Mouse (Mus musculus) kidney, postnatal 4 days (tissue): ENCODE measurements around the gene Il4ra.

Experiments used
- DNase-seq, 2 experiments: peaks; one replicate each; pipeline ENCODE4 v3.0.0; 2021; ENCODE audit warnings: mixed read lengths in 2 of 2

Il4ra gene

GRCm38 (mm10) chr7:125550881-125551381 lies 989 bp upstream of the Il4ra start:
- peak in 1 of 2 experiments; percentile 46 for DNase-seq

DNA sequence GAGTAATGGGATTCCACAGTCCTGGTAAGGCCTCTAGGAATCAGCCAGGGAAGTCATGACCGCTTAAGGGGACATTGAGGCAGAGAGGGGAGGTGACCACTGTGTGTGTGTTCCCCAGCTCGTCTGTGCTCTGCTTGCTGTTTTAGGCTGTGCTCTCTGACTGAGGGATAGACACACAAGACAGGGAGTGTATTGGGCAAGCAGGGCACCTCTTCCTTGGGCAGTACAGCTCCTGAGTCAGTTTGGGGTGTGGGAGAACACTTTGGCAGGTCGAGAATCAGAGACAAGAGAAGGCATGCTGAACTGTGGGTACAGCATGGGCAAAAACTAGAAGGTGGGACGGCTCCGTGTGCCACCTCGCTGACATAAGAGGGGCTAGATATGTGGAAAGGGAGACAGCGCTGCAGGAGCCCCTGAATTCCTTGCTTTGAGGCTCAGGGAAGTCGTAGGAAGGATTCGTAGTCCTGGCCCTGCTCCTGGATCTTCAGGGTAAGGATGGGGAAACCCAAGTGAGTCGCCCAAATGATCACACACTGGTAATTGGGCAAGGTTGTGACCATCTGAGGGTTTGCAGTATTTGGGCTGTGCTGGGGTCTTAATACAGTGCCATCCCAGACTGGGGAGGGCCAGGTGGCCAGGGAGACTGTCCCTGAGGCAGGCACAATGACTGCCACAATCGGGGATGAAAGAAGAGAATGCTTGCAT lies 1.1 kb downstream of the Il4ra start:
- DNase-seq = no peak

DNA sequence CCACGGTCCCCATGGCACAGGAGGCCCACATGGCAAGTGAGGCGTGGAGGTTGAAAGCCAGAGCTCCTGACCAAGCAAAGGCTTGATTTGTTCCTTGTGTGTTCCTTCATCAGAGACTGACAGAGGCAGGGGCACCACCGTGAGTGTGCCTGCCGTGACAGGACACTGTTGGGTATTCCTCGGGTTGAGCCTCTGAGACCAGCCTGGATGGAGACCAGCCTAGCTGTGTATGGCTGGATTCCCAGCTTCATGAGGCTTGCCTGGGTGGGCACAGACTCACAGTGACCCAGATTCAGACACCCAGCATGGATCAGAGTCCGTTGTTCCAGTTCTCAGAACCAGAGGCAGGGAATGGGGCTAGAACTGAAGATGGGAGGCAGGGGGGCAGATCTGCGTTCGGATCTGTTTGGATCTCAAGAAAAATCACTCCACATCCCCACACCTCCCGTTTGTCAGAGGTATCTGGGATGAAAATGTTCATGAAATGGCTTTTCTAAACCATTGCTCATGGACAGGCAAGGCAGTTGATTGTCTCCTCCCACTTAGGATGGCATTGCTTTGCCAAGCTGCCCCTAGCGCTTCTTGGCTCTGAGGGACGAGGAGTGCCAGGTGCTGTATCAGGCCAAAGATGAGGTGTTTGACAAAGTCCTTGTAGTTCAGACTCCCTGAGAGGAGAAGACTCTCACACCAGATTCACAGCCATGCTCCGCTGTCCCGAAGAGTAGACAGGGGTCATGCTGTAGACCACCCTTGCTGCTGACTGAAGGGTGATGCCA lies 1.9 kb downstream of the Il4ra start:
- DNase-seq = no peak

GRCm38 (mm10) chr7:125554456-125555114 lies 2.7 kb downstream of the Il4ra start:
- no peak for DNase-seq

DNA sequence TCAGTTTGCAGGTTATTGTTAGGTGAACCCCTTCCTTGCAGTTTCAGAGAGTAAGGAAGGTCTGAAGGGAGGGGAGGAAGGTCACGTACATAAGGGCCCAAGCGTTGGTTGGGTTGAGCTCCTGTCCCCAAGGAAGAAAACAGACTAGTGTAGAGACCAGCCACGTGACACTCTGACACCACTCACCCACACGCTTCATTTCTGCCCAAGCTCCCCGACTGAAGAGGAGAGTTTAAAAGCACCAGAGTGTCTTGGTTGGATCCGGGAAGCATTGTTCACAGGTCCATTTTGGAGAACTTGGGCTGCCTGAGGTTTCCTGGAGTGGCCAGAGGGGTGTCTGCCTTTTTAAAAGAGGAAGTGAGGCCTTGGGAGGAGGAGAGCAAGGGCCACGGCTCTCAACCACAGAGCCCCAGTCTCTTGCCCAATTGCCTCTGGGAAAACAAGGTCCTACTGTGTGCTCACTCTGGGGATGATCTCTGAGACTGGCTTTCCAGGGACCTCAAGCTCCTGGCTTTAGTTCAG lies 3.5 kb downstream of the Il4ra start:
- no peak for DNase-seq

- no peak for DNase-seq
These were observed 4.2 kb downstream of the Il4ra start for GRCm38 (mm10) chr7:125556096-125556495.

DNA sequence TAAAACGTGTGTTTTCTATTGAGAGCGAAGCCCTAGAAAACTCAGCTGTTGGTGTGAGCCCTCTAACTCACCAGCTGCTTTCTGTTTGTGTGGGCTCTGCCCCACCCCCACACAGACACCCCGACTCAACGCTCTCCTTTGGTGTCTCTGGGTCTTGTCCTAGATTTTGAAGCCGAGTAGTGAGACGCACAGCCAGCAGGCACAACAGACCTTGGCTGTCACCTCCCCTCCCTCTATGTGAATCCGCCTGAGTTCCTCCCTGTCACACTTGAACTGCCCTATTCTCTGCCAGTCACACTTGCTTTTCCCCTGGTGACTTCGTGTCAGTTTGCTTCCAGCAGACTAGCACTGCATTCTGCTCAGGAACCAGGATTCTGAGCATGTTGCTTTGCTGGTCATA lies 4.9 kb downstream of the Il4ra start:
- peak in 1 of 2 experiments; percentile 58 for DNase-seq

- DNase-seq = no peak
These were observed 6.6 kb downstream of the Il4ra start for GRCm38 (mm10) chr7:125558401-125558945.

DNA sequence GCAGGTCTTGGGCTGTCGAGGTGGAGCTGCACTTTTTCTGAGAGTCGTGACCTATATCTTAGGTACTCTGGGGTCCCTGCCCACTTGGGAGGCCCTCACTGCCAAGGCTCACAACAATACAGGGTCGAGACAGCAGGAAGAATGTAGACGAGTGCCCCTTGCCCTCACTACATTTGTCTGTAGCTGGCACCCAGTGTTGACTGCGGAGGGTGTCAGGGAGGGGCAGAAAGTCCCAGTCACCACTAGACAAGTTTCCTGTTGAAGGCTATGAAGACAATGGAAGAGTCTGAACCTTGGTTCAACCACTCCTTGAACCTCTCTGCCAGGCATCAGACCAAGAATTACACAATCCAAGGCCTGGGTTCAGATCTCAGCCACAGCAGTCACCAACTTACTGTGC lies 7.1 kb downstream of the Il4ra start:
- no peak for DNase-seq

DNA sequence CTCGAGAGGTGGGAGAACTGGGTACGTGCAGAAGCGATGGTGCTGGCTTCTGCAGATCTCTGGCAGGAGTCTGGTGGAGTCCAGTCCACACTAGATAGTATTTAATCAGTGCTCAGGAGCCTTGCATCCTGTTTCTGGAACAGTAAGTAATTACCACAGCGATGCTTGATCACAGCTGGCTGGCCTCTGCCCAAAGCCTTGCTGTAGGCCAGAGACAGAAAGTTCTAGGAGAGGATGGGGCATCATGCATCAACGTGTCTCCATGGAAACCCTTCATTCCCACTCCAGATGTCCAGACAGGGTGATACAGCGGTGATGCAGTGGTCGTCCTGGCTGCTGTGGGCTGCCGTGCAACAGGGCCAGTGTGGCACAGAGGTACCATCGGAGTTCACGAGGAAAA lies 7.6 kb downstream of the Il4ra start:
- DNase-seq = no peak

- no peak for DNase-seq
These were observed 8.3 kb downstream of the Il4ra start for GRCm38 (mm10) chr7:125560146-125560785.

GRCm38 (mm10) chr7:125561085-125561690 lies 9.3 kb downstream of the Il4ra start:
- peak; percentile 83 to 89 for DNase-seq

DNA sequence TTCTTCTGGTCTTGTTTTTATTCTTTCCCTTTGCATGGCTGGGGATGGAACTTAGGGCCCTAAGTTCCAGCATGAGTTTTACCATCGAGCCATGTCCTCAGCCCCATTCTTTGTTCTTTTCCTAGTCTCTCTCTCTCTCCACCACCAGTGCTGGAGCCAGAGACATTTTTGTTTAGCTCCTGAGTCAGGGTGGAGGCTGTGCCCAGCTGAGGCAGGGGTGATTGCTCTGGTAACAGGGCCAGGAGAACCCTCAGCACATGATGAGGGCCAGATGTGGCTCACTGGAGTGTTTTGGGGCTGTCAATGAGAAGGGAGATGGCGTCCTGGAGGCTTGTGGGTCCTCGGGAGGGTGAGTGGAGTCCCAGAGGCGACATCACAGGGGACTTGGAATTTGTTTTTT lies 10.5 kb downstream of the Il4ra start:
- DNase-seq = no peak

GRCm38 (mm10) chr7:125563093-125563492 lies 11.2 kb downstream of the Il4ra start:
- DNase-seq = no peak

DNA sequence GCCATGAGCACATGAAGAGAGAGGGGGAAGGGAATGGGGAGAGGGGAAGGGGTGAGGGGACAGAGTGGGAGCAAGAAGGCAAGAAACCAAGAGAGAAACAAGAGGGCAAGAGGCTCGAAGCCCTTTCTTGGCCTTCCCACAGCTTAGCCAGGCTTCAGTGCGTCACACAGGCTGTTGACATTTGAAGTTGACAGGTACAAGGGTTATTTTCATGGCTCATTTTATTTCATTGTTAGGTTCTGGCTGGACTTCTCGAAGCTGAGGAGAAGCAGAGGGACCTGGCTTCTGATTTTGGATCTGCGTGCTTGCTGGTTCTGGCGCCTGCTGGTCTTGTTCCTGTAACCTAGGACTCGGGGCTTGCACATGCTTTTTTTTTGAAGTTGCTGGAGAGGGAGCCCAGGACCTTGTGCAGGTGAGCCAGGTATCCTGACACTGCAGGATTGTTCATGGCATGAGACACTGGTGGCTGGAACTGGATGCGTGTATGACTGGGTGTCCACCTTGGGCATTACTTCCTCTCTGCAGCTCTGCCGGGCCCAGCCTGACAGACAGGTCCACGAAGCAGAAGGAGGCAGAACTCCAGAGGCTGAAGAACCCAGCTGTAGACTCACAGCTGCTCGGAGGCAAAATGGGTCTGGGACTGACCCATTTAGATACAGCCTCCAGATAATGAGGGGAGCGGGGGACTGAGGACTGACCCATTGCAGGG lies 12.6 kb downstream of the Il4ra start:
- DNase-seq = no peak

DNA sequence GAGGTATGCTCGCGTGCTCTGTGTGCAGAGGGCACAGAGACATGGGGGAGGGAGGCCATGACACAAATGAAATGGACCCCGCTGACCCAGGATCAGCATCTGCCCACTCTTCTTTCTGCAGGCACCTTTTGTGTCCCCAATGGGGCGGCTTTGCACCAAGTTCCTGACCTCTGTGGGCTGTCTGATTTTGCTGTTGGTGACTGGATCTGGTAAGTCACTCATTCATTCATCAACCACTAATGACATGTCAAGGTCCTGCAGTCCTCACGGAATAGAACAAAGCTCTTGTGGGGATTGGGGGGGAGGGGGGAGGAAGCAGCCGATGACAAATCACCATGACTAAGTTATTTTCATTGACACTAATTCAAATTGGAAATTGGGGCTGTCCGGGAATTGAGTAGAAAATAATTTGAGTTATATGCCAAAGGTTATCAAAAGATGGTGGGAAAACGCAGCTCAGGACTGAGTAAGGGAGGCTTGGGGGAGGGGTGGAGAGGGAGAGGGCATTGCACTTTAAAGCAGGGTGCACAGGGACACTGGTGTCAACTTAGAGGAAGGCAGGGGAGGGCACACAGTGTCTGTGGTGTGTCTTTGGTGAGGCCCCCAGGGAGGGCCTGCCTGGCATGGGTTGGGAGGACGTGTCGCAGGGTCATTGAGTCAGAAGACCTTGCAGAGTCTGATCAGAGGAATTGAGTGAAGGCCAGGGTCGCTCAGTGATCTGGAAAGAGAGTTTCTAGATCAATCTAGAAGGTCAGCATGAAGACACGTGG lies 13.8 kb downstream of the Il4ra start:
- no peak for DNase-seq

- no peak for DNase-seq
These were observed 14.5 kb downstream of the Il4ra start for GRCm38 (mm10) chr7:125566420-125566819.

DNA sequence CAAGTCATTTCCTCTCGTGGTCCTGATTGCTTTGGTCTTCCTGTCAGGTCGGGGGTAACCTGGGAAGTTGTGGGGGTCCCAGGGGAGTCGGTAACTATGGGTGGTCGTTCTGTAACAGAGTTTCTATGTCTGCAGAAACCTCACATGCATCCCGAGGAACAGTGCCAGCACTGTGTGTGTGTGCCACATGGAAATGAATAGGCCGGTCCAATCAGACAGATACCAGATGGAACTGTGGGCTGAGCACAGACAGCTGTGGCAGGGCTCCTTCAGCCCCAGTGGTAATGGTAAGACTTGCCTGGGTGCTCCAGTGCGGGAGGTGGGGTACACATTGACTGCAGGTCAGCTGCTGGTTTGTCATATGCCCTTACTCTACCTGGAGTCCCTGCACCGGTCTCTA lies 17.0 kb downstream of the Il4ra start:
- no peak for DNase-seq

GRCm38 (mm10) chr7:125571891-125572290 lies 20.0 kb downstream of the Il4ra start:
- DNase-seq = no peak

GRCm38 (mm10) chr7:125572737-125573136 lies 20.8 kb downstream of the Il4ra start:
- DNase-seq = no peak

DNA sequence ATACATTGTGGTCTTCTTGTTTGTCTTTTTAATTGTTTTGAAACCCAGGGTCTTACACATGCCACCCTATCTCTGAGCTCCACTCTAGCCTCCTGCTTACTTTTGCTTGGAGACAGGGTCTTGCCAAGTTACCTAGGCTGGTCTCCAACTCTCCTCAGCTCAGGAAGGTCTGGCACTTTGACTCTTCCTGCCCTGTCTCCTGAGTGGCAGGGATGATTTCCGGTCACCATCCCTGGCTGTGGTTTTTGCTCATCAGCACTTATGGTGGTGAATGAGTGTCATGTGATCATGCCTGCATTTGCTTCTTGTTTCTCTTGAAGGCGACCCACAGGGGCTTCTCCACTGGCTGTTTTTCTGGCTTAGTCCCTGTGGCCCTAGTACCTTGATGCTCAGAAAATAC lies 21.9 kb downstream of the Il4ra start:
- DNase-seq = no peak
